Mouse (Mus musculus) heart, adult 2 months (tissue): ENCODE measurements at regions not wholly inside any gene's neighbourhood (a gene's known extent, or its start where the extent isn't known, plus 50 kb on each side); places are given as distances from the start of the nearest gene placed in this dataset.

Experiments used
- DNase-seq, 2 experiments: peaks; one replicate each; pipeline ENCODE4 v3.0.0; 2021
- H3K27ac ChIP-seq: fragments of 200-600 bp; 2 replicates; pipeline ENCODE4 v1.8.1; 2022
- H3K27me3 ChIP-seq: fragments of 200-500 bp; 2 replicates; pipeline ENCODE4 v1.6.1; 2012; ENCODE audit warnings: mild to moderate bottlenecking, low read length, inconsistent platforms, mixed read lengths; ENCODE audit not compliant: control insufficient read depth, insufficient read depth
- H3K36me3 ChIP-seq: fragments of 200-500 bp; 2 replicates; pipeline ENCODE4 v1.6.1; 2012; ENCODE audit warnings: low read length, inconsistent platforms; ENCODE audit not compliant: control insufficient read depth, insufficient read depth
- H3K4me1 ChIP-seq: fragments of 200-500 bp; 2 replicates; pipeline ENCODE4 v1.6.1; 2011; ENCODE audit warnings: low read length; ENCODE audit not compliant: control insufficient read depth, insufficient read depth
- H3K4me3 ChIP-seq: fragments of 200-600 bp; 2 replicates; pipeline ENCODE4 v1.8.1; 2022
- H3K79me2 ChIP-seq: fragments of 200-500 bp; replicated peaks from 2 replicates; pipeline ENCODE4 v1.6.1; 2012; ENCODE audit warnings: mild to moderate bottlenecking, inconsistent platforms, low read length, moderate library complexity, mixed read lengths; ENCODE audit not compliant: control insufficient read depth, insufficient read depth
- H3K9ac ChIP-seq: fragments of 200-500 bp; 2 replicates; pipeline ENCODE4 v1.6.1; 2012; ENCODE audit warnings: low read depth, mild to moderate bottlenecking, control low read depth, inconsistent platforms, low read length, mixed read lengths
- CTCF ChIP-seq: fragments of 200-600 bp; IDR thresholded peaks from 2 replicates; pipeline ENCODE4 v1.8.1; 2022; ENCODE audit warnings: antibody characterized with exemption, mild to moderate bottlenecking, moderate library complexity
- EP300 ChIP-seq: fragments of 200-500 bp; IDR thresholded peaks from 2 replicates; pipeline ENCODE4 v1.6.1; 2011; ENCODE audit warnings: low read depth, low read length, control low read depth; ENCODE audit not compliant: insufficient read depth
- POLR2A ChIP-seq: fragments of 200-500 bp; IDR thresholded peaks from 2 replicates; pipeline ENCODE4 v1.6.1; 2011; ENCODE audit warnings: mild to moderate bottlenecking, low read depth, low read length, control low read depth; ENCODE audit not compliant: insufficient read depth
- WGBS: fragments of 180-500 bp; shearing (Covaris S2); methylation state at CpG from one replicate; pipeline ENCODE4 v1.1.7; 2018; 5-methylcytosine and 5-hydroxymethylcytosine counted together
- intact Hi-C: fragments of 180-260 bp; cut with DNase I; formaldehyde crosslinking; loops from one replicate; pipeline ENCODE4 v1.15.1; 2025

DNA sequence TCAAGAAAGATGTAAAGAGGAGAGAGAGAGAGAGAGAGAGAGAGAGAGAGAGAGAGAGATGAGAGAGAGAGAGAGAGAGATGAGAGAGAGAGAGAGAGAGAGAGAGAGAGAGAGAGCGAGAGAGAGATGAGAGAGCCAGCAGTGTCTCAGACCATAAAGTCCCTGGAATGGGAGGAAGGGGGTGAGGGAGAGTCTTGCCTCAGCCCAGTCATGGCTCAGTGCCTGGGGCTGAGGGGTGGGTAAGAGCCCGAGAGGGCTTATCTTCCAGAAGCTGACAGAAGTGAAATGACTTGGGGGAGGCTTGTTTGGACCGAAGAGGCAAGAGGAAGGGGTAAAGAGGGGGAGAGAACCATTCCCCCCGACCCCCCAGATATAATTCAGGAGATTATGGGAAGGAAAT lies 79.6 kb downstream of the Hif1an start:
- peaks cover 4% of the 10 kb centered on the region for H3K27me3 ChIP-seq
- TF ChIP-seq CTCF: no peak
- TF ChIP-seq EP300: no peak
- TF ChIP-seq POLR2A: no peak

DNA sequence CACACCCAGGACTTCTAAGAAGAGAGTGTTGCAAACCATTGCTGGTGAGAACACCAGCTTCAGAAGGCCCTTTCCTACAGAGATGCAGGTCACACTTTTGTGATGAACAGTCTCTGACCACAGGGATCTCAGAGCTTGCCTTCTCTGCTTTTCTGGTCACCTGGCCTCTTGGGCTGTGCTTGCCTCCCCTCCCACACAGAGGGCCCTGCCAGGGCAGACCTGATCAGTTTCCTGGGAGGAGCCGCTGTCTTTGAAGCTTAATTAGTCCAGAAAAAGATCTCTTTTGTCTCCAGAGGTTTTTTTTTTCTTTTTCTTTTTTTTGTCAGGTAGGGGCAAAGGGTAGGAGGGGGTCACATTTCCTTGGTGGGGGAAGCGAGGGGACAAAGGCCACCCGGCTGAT lies 81.7 kb downstream of the Hif1an start:
- Histone ChIP-seq H3K4me1 (no peaks in the 10 kb centered on the region), H3K9ac (no peak overlapping the region), H3K27me3 (peaks cover 4% of the 10 kb centered on the region), H3K36me3 (no peaks in the 10 kb centered on the region), H3K4me3 (no peak overlapping the region), H3K79me2 (no peaks in the 10 kb centered on the region), H3K27ac (no peak overlapping the region)
- intact Hi-C loops: no loop called here
- TF ChIP-seq POLR2A (no peak), EP300 (no peak), CTCF (no peak)
- no peak for DNase-seq
- 45% methylated on average over 3 of the region's 3 CpGs for WGBS

More for the DNA sequence above, 79.6 kb downstream of the Hif1an start:
- Histone ChIP-seq H3K79me2 (no peaks in the 10 kb centered on the region), H3K4me3 (no peak overlapping the region), H3K9ac (no peak overlapping the region), H3K27ac (no peak overlapping the region), H3K4me1 (no peaks in the 10 kb centered on the region), H3K36me3 (no peaks in the 10 kb centered on the region)
- intact Hi-C loops: no loop called here
- WGBS: 39% methylated on average over 4 of the region's 4 CpGs
- DNase-seq: no peak

DNA sequence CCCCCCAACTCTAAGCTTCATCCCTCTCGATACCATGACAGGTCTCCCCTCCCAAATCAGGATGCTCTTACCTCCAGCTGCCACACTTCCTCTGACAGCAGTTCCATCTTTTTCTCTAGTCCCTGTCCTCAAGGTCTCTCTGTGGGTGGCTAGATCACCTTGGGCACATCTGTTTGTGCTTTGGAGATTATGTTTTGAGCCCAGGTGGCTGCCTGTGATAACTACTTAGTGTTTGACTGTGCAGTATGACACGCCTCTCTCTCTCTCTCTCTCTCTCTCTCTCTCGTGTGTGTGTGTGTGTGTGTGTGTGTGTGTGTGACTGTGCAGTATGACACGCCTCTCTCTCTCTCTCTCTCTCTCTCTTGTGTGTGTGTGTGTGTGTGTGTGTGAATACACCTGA lies 82.3 kb downstream of the Hif1an start:
- intact Hi-C loops: no loop called here
- H3K27me3 ChIP-seq: peaks cover 7% of the 10 kb centered on the region
- no peaks in the 10 kb centered on the region for H3K36me3 ChIP-seq
- no peak overlapping the region for H3K9ac ChIP-seq
- no peak overlapping the region for H3K27ac ChIP-seq
- no peaks in the 10 kb centered on the region for H3K4me1 ChIP-seq
- no peak for DNase-seq
- H3K4me3 ChIP-seq: no peak overlapping the region
- no peaks in the 10 kb centered on the region for H3K79me2 ChIP-seq
- TF ChIP-seq CTCF (no peak), EP300 (no peak), POLR2A (no peak)
- 39% methylated on average over 4 of the region's 4 CpGs for WGBS

DNA sequence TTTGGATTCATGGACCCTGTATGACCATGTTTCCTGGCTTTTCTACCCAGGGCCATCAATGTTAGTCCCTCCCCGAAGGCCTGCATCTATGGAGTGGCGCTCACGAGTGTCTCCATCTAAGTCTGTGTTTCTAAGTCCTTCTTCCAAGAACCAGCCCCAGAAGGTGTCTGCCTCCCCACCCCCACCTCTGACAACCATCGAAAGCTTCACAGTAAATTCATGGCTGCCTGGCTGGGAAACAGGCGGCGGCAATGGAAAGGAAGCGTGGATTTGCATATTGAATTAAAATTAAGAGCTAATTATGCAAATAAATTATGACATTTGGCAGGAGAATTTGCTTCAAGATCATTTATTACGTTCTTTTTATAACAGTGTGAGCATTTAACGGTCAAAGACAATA lies 83.9 kb downstream of the Hif1an start:
- Histone ChIP-seq H3K36me3 (no peaks in the 10 kb centered on the region), H3K4me1 (no peaks in the 10 kb centered on the region), H3K27ac (no peak overlapping the region), H3K79me2 (no peaks in the 10 kb centered on the region), H3K4me3 (no peak overlapping the region), H3K9ac (no peak overlapping the region), H3K27me3 (peaks cover 7% of the 10 kb centered on the region)
- TF ChIP-seq EP300: no peak
- no peak for TF ChIP-seq CTCF
- no peak for TF ChIP-seq POLR2A
- WGBS: 63% methylated on average over 9 of the region's 9 CpGs
- no peak for DNase-seq
- intact Hi-C loops: no loop called here

DNA sequence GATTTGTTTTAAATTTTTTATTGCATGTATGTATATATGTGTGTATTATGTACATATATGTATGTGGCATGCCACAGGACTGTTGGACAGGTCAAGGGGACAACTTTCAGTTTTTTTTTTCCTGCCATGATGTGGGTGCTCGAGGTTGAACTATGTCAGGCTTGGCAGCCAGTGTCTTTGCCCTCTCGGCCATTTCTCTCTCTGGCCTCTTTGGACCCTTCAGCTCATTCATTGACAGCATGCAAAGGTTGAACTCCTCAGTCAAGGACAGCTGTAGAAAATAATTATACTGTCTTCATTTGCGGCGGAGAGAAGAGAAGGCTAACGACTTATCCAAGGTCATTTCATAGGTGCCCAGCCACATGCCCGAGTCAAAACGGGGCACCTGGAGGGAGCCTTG lies 86.6 kb downstream of the Hif1an start:
- peaks cover 7% of the 10 kb centered on the region for H3K27me3 ChIP-seq
- no peak overlapping the region for H3K9ac ChIP-seq
- H3K4me1 ChIP-seq: no peaks in the 10 kb centered on the region
- intact Hi-C loops: no loop called here
- no peaks in the 10 kb centered on the region for H3K79me2 ChIP-seq
- 69% methylated on average over 7 of the region's 7 CpGs for WGBS
- H3K27ac ChIP-seq: no peak overlapping the region
- DNase-seq: no peak
- H3K4me3 ChIP-seq: no peak overlapping the region
- TF ChIP-seq CTCF (no peak), POLR2A (no peak), EP300 (no peak)
- no peaks in the 10 kb centered on the region for H3K36me3 ChIP-seq

DNA sequence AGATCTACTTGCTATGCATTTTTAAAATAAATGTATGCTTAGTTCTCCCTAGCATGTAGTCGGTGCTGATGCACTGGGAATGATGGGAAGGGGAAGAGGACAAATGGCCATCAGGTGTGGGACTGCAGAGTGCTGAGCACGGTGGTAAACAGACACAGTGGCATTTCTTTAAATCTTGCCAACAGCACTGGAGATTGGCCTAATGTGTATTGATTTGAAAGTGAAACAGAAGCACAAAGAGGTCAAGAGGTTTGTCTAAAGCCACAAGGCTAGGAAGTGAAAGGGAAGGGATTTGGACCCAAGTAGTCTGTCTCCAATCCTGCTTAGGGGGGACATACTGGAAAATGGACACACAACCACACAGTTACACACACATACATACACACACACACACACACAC lies 88.2 kb downstream of the Hif1an start:
- Histone ChIP-seq H3K36me3 (no peaks in the 10 kb centered on the region), H3K27ac (no peak overlapping the region), H3K4me1 (no peaks in the 10 kb centered on the region), H3K79me2 (no peaks in the 10 kb centered on the region), H3K9ac (no peak overlapping the region), H3K4me3 (no peak overlapping the region), H3K27me3 (peaks cover 7% of the 10 kb centered on the region)
- TF ChIP-seq EP300: no peak
- TF ChIP-seq POLR2A: no peak
- TF ChIP-seq CTCF: no peak
- DNase-seq: no peak
- 34% methylated on average over 2 of the region's 2 CpGs for WGBS
- intact Hi-C loops: no loop called here
